9 mouse cellular contexts compared by ENCODE assay signal in the genomic region with DNA sequence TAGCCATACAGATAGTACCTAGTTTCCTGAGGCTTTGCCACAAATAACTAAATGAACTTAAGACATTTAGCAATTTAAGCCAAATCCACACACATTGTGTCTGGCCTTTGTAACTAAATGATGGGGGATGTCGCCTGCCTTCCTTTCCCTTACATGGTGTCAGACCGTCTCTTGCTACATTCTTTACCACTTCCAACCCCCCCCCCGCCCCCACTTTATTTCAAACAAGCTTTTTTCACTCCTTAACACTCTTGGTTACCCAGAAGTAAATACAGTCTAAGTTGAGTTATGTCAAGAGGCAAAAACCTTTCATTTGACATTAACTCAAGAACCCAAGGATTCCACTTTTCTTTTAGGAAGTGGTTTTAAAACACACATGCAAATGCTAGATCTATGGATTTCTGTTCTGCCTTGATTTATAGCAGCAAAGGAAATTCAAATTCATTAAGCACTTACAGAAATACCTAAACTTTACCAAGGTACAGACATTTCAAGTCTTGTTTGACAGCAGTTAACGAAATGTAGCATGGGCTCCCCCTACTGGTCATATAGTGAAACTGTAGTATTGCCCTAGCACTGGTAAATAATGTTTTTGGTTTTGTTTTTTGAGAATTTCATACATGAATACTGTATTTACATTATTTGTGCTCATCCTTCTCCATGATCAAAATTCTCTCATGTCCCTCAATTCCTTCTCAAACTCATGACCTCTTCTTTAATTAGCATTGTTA.
A peak's percentile ranks its signal among the peaks of the same experiment; 100 is the strongest.
DNase-seq lines count a peak whose midpoint lies in the region; ATAC-seq and TF ChIP-seq lines count a peak whose summit lies in the region.
"Had no signal": no experiment of that assay in that cellular context is flagged by ENCODE, and none has a peak within 500 bp of the region (broad histone marks: within the 10 kb centered on the region; RNA-seq: fewer than 3 reads in every experiment).

No protein-coding gene starts in this region.

- ATAC-seq in hindbrain, postnatal 0 days = no peak
- ATAC-seq in hindbrain, embryonic 13.5 days (ENCODE audit: low FRiP score) = no peak

- WGBS in hindbrain, postnatal 0 days = 47% methylated on average over 4 of the region's 4 CpGs
- WGBS in hindbrain, embryonic 13.5 days = 43% methylated on average over 4 of the region's 4 CpGs

- H3K27me3 ChIP-seq in hindbrain, postnatal 0 days (ENCODE audit: insufficient read depth, low read length) = no peaks in the 10 kb centered on the region
- H3K27me3 ChIP-seq in hindbrain, embryonic 13.5 days = no peaks in the 10 kb centered on the region
- H3K27me3 ChIP-seq: liver, embryonic 15.5 days had no signal

- no peak overlapping the region for H3K27ac ChIP-seq in hindbrain, postnatal 0 days
- no peak overlapping the region for H3K27ac ChIP-seq in hindbrain, embryonic 13.5 days
- H3K27ac ChIP-seq: liver, embryonic 15.5 days had no signal

- no peaks in the 10 kb centered on the region for H3K36me3 ChIP-seq in hindbrain, postnatal 0 days (ENCODE audit: insufficient read depth, low read length)
- no peaks in the 10 kb centered on the region for H3K36me3 ChIP-seq in hindbrain, embryonic 13.5 days
- H3K36me3 ChIP-seq: liver, embryonic 15.5 days had no signal

- DNase-seq in hindbrain, postnatal 0 days (ENCODE audit: low spot score) = peak; percentile 80
- peak; percentile 68 for DNase-seq in 416B (ENCODE audit: low read depth)
- DNase-seq in CD4-positive, CD25-positive, alpha-beta regulatory T cell, adult 2 months (ENCODE audit: low read depth, low spot score) = peak; percentile 81
- peak; percentile 62 for DNase-seq in cerebellum, postnatal 14 days
- peak; percentile 53 for DNase-seq in lung, postnatal 10 days
- no peak for DNase-seq in urinary bladder, adult 2 months (ENCODE audit: low spot score)
- DNase-seq in adrenal gland, postnatal 4 days (ENCODE audit: low spot score in 2 of 2) = no peak

- no peaks in the 10 kb centered on the region for H3K4me1 ChIP-seq in hindbrain, postnatal 0 days (ENCODE audit: insufficient read depth, low read length)
- H3K4me1 ChIP-seq in hindbrain, embryonic 13.5 days (replicated peaks) = no peaks in the 10 kb centered on the region
- H3K4me1 ChIP-seq: liver, embryonic 15.5 days had no signal

- peak; percentile 94 for TF ChIP-seq CTCF in hindbrain, postnatal 0 days (IDR thresholded peaks at IDR 0.05; ENCODE audit: low read depth)

- no peak overlapping the region for H3K4me2 ChIP-seq in hindbrain, postnatal 0 days (ENCODE audit: low read depth, low read length)
- H3K4me2 ChIP-seq in hindbrain, embryonic 13.5 days = no peak overlapping the region
- H3K4me2 ChIP-seq: liver, embryonic 15.5 days had no signal

- no peak overlapping the region for H3K4me3 ChIP-seq in hindbrain, postnatal 0 days (ENCODE audit: low read length)
- H3K4me3 ChIP-seq in hindbrain, embryonic 13.5 days = no peak overlapping the region
- H3K4me3 ChIP-seq: liver, embryonic 15.5 days had no signal

- no peaks in the 10 kb centered on the region for H3K9me3 ChIP-seq in hindbrain, postnatal 0 days (ENCODE audit: low read length)
- no peaks in the 10 kb centered on the region for H3K9me3 ChIP-seq in hindbrain, embryonic 13.5 days
- H3K9me3 ChIP-seq: liver, embryonic 15.5 days had no signal

- H3K9ac ChIP-seq in hindbrain, postnatal 0 days (replicated peaks; ENCODE audit: low read length) = no peak overlapping the region
- H3K9ac ChIP-seq in hindbrain, embryonic 13.5 days = no peak overlapping the region
- H3K9ac ChIP-seq: liver, embryonic 15.5 days had no signal

Comparison
In these comparisons a context has a peak if more than half of its experiments do, and no peak if none do; other contexts are left out.
1. DNase-seq: peak in hindbrain, postnatal 0 days (single experiment), 416B (single experiment), CD4-positive, CD25-positive, alpha-beta regulatory T cell, adult 2 months (single experiment), cerebellum, postnatal 14 days (2 of 2) and lung, postnatal 10 days (single experiment); none in urinary bladder, adult 2 months (single experiment) and adrenal gland, postnatal 4 days (0 of 2).